Comparison of ENCODE assay signal across 8 mouse cellular contexts in the genomic region with DNA sequence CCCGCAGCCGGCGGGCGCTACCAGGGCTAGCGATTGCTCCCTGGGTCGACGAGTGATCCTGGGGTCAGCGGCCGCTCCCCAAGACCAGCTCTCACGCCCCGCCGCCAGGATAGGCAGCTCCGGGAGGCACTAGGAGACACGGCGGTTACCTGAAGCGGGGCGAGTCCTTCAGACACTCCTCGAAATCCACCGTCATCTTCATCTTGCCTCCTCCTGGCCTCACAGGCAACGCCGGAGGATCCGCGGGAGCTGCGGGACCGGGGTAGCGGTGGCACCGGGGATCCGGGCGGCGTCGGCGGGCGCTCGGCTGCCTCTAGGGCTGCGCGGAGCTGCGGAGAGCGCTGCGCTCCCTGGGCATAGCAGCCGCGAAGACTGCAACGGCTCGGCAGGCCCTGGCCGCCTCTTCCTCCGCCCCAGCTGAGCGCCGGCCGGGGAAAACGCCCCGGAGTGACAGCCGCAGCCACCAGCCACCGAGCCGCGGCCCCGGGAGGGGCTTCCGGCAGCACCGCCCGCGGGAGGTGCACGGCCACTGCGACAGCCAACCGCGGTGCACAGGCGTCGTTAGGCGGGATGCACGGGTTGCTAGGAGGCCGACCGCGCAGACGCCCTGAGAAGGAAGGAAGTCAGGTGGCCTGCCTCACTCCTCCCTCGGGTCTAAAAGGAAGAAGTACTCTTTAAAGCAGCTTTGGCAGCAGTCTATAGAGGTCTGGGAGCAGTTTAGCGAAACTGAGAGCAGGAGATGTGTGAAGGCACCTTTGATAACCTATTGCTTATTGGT. TPM values are rescaled to one million over a fixed set of nuclear protein-coding genes. Genes with fewer than 3 reads are reported as not detected.
DNase-seq lines count a peak whose midpoint lies in the region; ATAC-seq lines count a peak whose summit lies in the region.

A gene (minus strand): TSS at position 456 of the 778 bp plus-strand sequence.

- H3K27me3 ChIP-seq in forebrain, embryonic 14.5 days (replicated peaks; ENCODE audit: control insufficient read depth, insufficient read depth, low read length): no peaks in the 10 kb centered on the region
- no peaks in the 10 kb centered on the region for H3K27me3 ChIP-seq in neural tube, embryonic 15.5 days (replicated peaks)

- intact Hi-C loops in heart, postnatal 14 days (cut with DNase I): loop anchor here (2.0 kb wide), 1 partner anchor 74 kb away; a partner anchor contains a TSS

- DNase-seq in ES-CJ7 (ENCODE audit: low read depth, low spot score): peak; percentile 94
- DNase-seq in cerebellum, adult 11 months: peak; percentile 98
- DNase-seq in forebrain, embryonic 14.5 days (ENCODE audit: low spot score): peak; percentile 98
- DNase-seq in heart, postnatal 14 days: peak; percentile 99
- peak; percentile 97 for DNase-seq in layer of hippocampus, adult 11-12 months (ENCODE audit: low spot score)
- DNase-seq in lung, adult 18-20 months: peak; percentile 98
- peak; percentile 94 for DNase-seq in testis, postnatal 14 days (ENCODE audit: low spot score)

- peaks cover 9% of the 10 kb centered on the region for H3K4me1 ChIP-seq in forebrain, embryonic 14.5 days (ENCODE audit: control insufficient read depth, insufficient read depth, low read length)
- H3K4me1 ChIP-seq in neural tube, embryonic 15.5 days: peaks cover 33% of the 10 kb centered on the region

- H3K4me3 ChIP-seq in forebrain, embryonic 14.5 days (ENCODE audit: low read depth, low read length): peak within 1 kb of the TSS; percentile 95
- peak within 1 kb of the TSS; percentile 89 for H3K4me3 ChIP-seq in neural tube, embryonic 15.5 days (replicated peaks)

- H3K9me3 ChIP-seq in forebrain, embryonic 14.5 days (replicated peaks; ENCODE audit: control insufficient read depth, low read length): no peaks in the 10 kb centered on the region
- no peaks in the 10 kb centered on the region for H3K9me3 ChIP-seq in neural tube, embryonic 15.5 days (replicated peaks)

- under 1% methylated on average over 65 of the region's 73 CpGs for WGBS in forebrain, embryonic 14.5 days
- under 1% methylated on average over 70 of the region's 73 CpGs for WGBS in neural tube, embryonic 15.5 days

- H3K36me3 ChIP-seq in forebrain, embryonic 14.5 days (ENCODE audit: control insufficient read depth, insufficient read depth, low read length): no peaks in the 10 kb centered on the region
- H3K36me3 ChIP-seq in neural tube, embryonic 15.5 days: no peaks in the 10 kb centered on the region

- peak within 1 kb of the TSS; percentile 58 for H3K4me2 ChIP-seq in forebrain, embryonic 14.5 days (ENCODE audit: low read length)
- peak within 1 kb of the TSS; percentile 72 for H3K4me2 ChIP-seq in neural tube, embryonic 15.5 days

- peak within 1 kb of the TSS; percentile 93 for H3K27ac ChIP-seq in forebrain, embryonic 14.5 days (ENCODE audit: low read depth, low read length)
- H3K27ac ChIP-seq in neural tube, embryonic 15.5 days (replicated peaks): peak within 1 kb of the TSS; percentile 94

- peak within 1 kb of the TSS; percentile 93 for H3K9ac ChIP-seq in forebrain, embryonic 14.5 days (ENCODE audit: low read length)
- H3K9ac ChIP-seq in neural tube, embryonic 15.5 days (replicated peaks): peak within 1 kb of the TSS; percentile 91

- peak; percentile 99 for ATAC-seq in forebrain, embryonic 14.5 days
- peak; percentile 99 for ATAC-seq in neural tube, embryonic 15.5 days (ENCODE audit: low FRiP score)

RNA-seq across cellular contexts. Expression of the gene that starts here (rescaled TPM):
- polyA plus RNA-seq in forebrain, embryonic 14.5 days (2014; fragmentation: Nextera tagmentation; extraction: Ambion mirVana): 11.3 and 15.1 TPM in 2 replicates
- total RNA-seq in heart, postnatal 14 days (2021): 10 to 100 TPM; 27.4 to 29.3 TPM
- polyA plus RNA-seq in neural tube, embryonic 15.5 days (2015; fragmentation: Nextera tagmentation; extraction: Ambion mirVana): 10.4 and 11.3 TPM in 2 replicates

Comparison
In these comparisons a context has a peak if more than half of its experiments do, and no peak if none do; other contexts are left out.
1. Peak in every context shown above with its lines: DNase-seq, ATAC-seq, H3K4me3 ChIP-seq and H3K27ac ChIP-seq.